Mouse (Mus musculus) Patski (cell line): ENCODE measurements around the gene Lilrb4a. TPM values are rescaled to one million over a fixed set of nuclear protein-coding genes. Genes with fewer than 3 reads are reported as not detected.

Experiments used
- ATAC-seq: fragments of 100-300 bp; one replicate; pipeline ENCODE4 v1.8.0; 2021
- CTCF ChIA-PET: fragments of 350-600 bp; sonication (Branson Sonifier 250); formaldehyde crosslinking; loops from one replicate; lab custom pipeline; 2022; ENCODE audit warnings: inconsistent platforms; lab: Charles Lee
- POLR2A ChIA-PET: fragments of 350-600 bp; sonication (Branson Sonifier 250); formaldehyde crosslinking; loops from one replicate; lab custom pipeline; 2022; ENCODE audit warnings: antibody characterized with exemption, inconsistent platforms; lab: Charles Lee
- DNase-seq: peaks from one replicate; pipeline ENCODE4 v3.0.0-alpha.2; 2011; ENCODE audit warnings: low read depth, low spot score
- H3K27me3 ChIP-seq: fragments of 371-371 bp; one replicate; pipeline ENCODE4 v1.5.1; 2021
- CTCF ChIP-seq: fragments of 100-300 bp; IDR thresholded peaks from one replicate; pipeline ENCODE4 v1.5.1; 2021
- in situ Hi-C: fragments of 300-500 bp; cut with MboI; formaldehyde crosslinking; loops from 3 replicates; pipeline ENCODE4 v1.11.1; 2018; ENCODE audit warnings: low pct_unique_long_range_greater_than_20kb, mixed read lengths
- polyA plus RNA-seq: library from polyadenylated mRNA; unstranded; gene quantifications from one replicate; pipeline ENCODE4 v1.2.3, GENCODE M21; 2021

Gene Lilrb4a
- polyA plus RNA-seq, 1 experiment from 2014 or later: not detected

DNA sequence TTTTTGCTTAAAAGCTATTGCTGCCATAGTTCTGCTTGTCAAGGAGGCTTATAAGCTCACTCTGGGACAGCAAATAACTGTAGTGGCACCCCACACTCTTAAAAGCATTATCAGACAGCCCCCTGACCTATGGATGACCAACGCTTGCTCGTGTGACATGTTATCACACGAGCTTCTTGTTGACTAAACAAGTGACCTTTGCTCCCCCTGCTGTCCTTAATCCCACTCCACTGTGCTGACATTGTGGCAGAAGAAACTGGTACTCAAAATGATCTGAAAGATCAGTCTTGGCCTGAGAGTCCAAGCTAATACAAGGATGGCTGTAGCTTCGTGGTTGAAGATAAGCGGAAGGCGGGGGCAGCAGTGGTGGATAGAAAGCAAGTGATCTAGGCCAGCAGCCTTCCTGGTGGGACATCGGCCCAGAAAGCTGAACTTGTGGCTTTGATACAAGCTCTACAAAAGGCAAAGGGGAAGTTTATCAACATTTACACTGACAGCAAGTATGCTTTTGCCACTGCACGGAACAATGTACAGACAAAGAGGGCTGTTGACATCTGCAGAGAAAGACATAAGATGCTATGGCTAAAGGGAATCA lies 38.2 kb downstream of the Lilrb4a start:
- ATAC-seq (no peak), DNase-seq (no peak)
- in situ Hi-C loops: no loop called here
- POLR2A ChIA-PET: interaction anchor here (0.5 kb wide), 1 partner anchor 1134 kb away, joined by 4 read pairs; no protein-coding TSS in a partner anchor
- CTCF ChIA-PET: interaction anchor here (1.4 kb wide), 1 partner anchor 24 kb away, joined by 3 read pairs; no protein-coding TSS in a partner anchor
- H3K27me3 ChIP-seq: no peaks in the 10 kb centered on the region
- no peak for TF ChIP-seq CTCF

- no peak for TF ChIP-seq CTCF
- DNase-seq (no peak), ATAC-seq (no peak)
- in situ Hi-C loops: no loop called here
- H3K27me3 ChIP-seq: no peaks in the 10 kb centered on the region
- ChIA-PET CTCF (no interaction called here), POLR2A (interaction anchor here (0.5 kb wide), 1 partner anchor 1135 kb away, joined by 4 read pairs; no protein-coding TSS in a partner anchor)
Measured at GRCm38 (mm10) chr10:51529497-51529896, 38.7 kb downstream of the Lilrb4a start.

DNA sequence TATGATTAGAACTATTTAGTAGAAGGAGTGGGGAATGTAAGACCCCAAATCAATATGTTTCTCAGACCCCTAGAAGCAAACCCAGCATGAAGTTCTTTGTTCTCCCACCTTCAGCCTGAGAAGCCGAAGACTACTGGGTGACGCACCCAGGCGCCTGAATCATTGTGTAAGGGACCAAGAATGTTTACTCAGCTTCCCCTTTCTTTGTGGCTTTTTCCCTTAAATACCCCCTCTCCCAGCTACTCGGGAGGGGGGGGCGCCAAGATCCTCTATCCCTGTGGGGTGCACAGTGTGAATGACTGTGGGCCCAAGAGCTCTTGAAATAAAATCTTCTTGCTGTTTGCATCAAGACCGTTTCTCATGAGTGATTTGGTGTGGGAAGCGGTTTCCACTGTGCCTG lies 40.1 kb downstream of the Lilrb4a start:
- no peak for ATAC-seq
- CTCF ChIA-PET: no interaction called here
- in situ Hi-C loops: no loop called here
- TF ChIP-seq CTCF: no peak
- DNase-seq: no peak
- H3K27me3 ChIP-seq: no peaks in the 10 kb centered on the region
- POLR2A ChIA-PET: no interaction called here

Other genes with a start within 250 kb of the Lilrb4a start
- not detected for gene Gm49339, start 10.3 kb upstream of the Lilrb4a start, polyA plus RNA-seq
- gene Lilr4b, start 10.3 kb upstream of the Lilrb4a start, polyA plus RNA-seq: not detected
- not detected for gene Fam162b, start 99.6 kb downstream of the Lilrb4a start, polyA plus RNA-seq
- not detected for gene Gprc6a, start 140.5 kb downstream of the Lilrb4a start, polyA plus RNA-seq
- not detected for gene Rfx6, start 186.8 kb downstream of the Lilrb4a start, polyA plus RNA-seq